Mouse (Mus musculus) testis, adult 2 months (tissue): ENCODE measurements around the gene Sema3c. TPM values are rescaled to one million over a fixed set of nuclear protein-coding genes. Genes with fewer than 3 reads are reported as not detected.
A peak's percentile ranks its signal among the peaks of the same experiment; 100 is the strongest.
"Not testable (repeated sequence)": the region's sequence is repeated elsewhere in the genome, so short reads cannot be mapped to it uniquely, and the experiment has no call there.

Experiments
- H3K27ac ChIP-seq: fragments of 200-500 bp; 2 replicates; pipeline ENCODE4 v1.5.1; 2012; ENCODE audit warnings: low read depth, low read length; ENCODE audit not compliant: control insufficient read depth, insufficient read depth
- H3K27me3 ChIP-seq: fragments of 200-500 bp; 2 replicates; pipeline ENCODE4 v1.6.1; 2012; ENCODE audit warnings: mild to moderate bottlenecking, low read length, moderate library complexity; ENCODE audit not compliant: control insufficient read depth, insufficient read depth
- H3K36me3 ChIP-seq: fragments of 200-500 bp; 2 replicates; pipeline ENCODE4 v1.6.1; 2012; ENCODE audit warnings: mild to moderate bottlenecking, low read length; ENCODE audit not compliant: control insufficient read depth, insufficient read depth
- H3K4me1 ChIP-seq: fragments of 200-500 bp; 2 replicates; pipeline ENCODE4 v1.6.1; 2012; ENCODE audit warnings: low read length; ENCODE audit not compliant: control insufficient read depth, insufficient read depth
- H3K4me3 ChIP-seq: fragments of 200-500 bp; 2 replicates; pipeline ENCODE4 v1.5.1; 2012; ENCODE audit warnings: low read depth, mild to moderate bottlenecking, low read length, moderate library complexity, mixed read lengths; ENCODE audit not compliant: control insufficient read depth
- CTCF ChIP-seq: fragments of 200-500 bp; IDR thresholded peaks from 2 replicates; pipeline ENCODE4 v1.5.1; 2012; ENCODE audit warnings: low read depth, mild to moderate bottlenecking, inconsistent platforms, low read length, moderate library complexity; ENCODE audit not compliant: control insufficient read depth, insufficient read depth, insufficient replicate concordance
- POLR2A ChIP-seq: fragments of 200-500 bp; IDR thresholded peaks from 2 replicates; pipeline ENCODE4 v1.6.1; 2012; ENCODE audit warnings: low read depth, mild to moderate bottlenecking, inconsistent platforms, low read length, moderate library complexity; ENCODE audit not compliant: control insufficient read depth
- polyA plus RNA-seq: library from polyadenylated mRNA; depleted of rRNA; stranded (reverse); fragments of >200 nt; gene quantifications from 2 replicates; pipeline ENCODE4 v1.2.3, GENCODE M21; 2012; rRNA removed

Gene Sema3c
- polyA plus RNA-seq, result 2.2 and 2.5 TPM in 2 replicates

- peaks cover 5% of the 10 kb centered on the region for H3K4me1 ChIP-seq
- H3K27ac ChIP-seq, result peak within 1 kb of the TSS; percentile 74
- no peaks in the 10 kb centered on the region; the same call in 1 of the 2 replicates for H3K27me3 ChIP-seq
- TF ChIP-seq POLR2A (no peak), CTCF (no peak)
- H3K36me3 ChIP-seq, result no peaks in the 10 kb centered on the region
- H3K4me3 ChIP-seq, result peak within 1 kb of the TSS; percentile 84
These were observed at the start of gene Sema3c for GRCm38 (mm10) chr5:17573694-17574380. Sema3c (plus strand) TSS chr5:17574281.

GRCm38 (mm10) chr5:17531165-17531564, 42.9 kb upstream of the Sema3c start:
- H3K27me3 ChIP-seq, result not testable (repeated sequence)

GRCm38 (mm10) chr5:17543141-17543540, 30.9 kb upstream of the Sema3c start:
- no peaks in the 10 kb centered on the region for H3K4me1 ChIP-seq
- H3K4me3 ChIP-seq, result no peak overlapping the region
- no peaks in the 10 kb centered on the region for H3K27me3 ChIP-seq
- no peak for TF ChIP-seq CTCF
- no peak for TF ChIP-seq POLR2A
- H3K27ac ChIP-seq, result no peak overlapping the region
- H3K36me3 ChIP-seq, result no peaks in the 10 kb centered on the region

More at GRCm38 (mm10) chr5:17531165-17531564, 42.9 kb upstream of the Sema3c start:
- not testable (repeated sequence) for H3K27ac ChIP-seq, H3K36me3 ChIP-seq, H3K4me1 ChIP-seq, H3K4me3 ChIP-seq

- H3K4me3 ChIP-seq, result no peak overlapping the region
- H3K27me3 ChIP-seq, result no peaks in the 10 kb centered on the region
- no peak overlapping the region for H3K27ac ChIP-seq
- no peak for TF ChIP-seq POLR2A
- TF ChIP-seq CTCF, result no peak
- H3K4me1 ChIP-seq, result no peaks in the 10 kb centered on the region
- H3K36me3 ChIP-seq, result no peaks in the 10 kb centered on the region
These were observed 29.1 kb upstream of the Sema3c start for GRCm38 (mm10) chr5:17544904-17545449.

GRCm38 (mm10) chr5:17551693-17552092, 22.4 kb upstream of the Sema3c start:
- Histone ChIP-seq H3K4me1 (no peaks in the 10 kb centered on the region), H3K27me3 (no peaks in the 10 kb centered on the region), H3K36me3 (no peaks in the 10 kb centered on the region), H3K27ac (no peak overlapping the region), H3K4me3 (no peak overlapping the region)
- TF ChIP-seq POLR2A, result no peak
- no peak for TF ChIP-seq CTCF

GRCm38 (mm10) chr5:17556073-17556473, 18.0 kb upstream of the Sema3c start:
- TF ChIP-seq CTCF (no peak), POLR2A (no peak)
- H3K4me3 ChIP-seq, result no peak overlapping the region
- no peak overlapping the region for H3K27ac ChIP-seq
- H3K27me3 ChIP-seq, result no peaks in the 10 kb centered on the region
- no peaks in the 10 kb centered on the region for H3K36me3 ChIP-seq
- no peaks in the 10 kb centered on the region for H3K4me1 ChIP-seq

- Histone ChIP-seq H3K27me3 (no peaks in the 10 kb centered on the region), H3K36me3 (no peaks in the 10 kb centered on the region), H3K27ac (no peak overlapping the region), H3K4me1 (no peaks in the 10 kb centered on the region), H3K4me3 (no peak overlapping the region)
- no peak for TF ChIP-seq CTCF
These were observed 17.3 kb upstream of the Sema3c start for GRCm38 (mm10) chr5:17556715-17557265.
